Mouse (Mus musculus) frontal cortex, postnatal 14 days (tissue): ENCODE data around the gene Sult3a1.
"Not testable (repeated sequence)": the region's sequence is repeated elsewhere in the genome, so short reads cannot be mapped to it uniquely, and the experiment has no call there.

Experiments used
- DNase-seq, 2 experiments: peaks; one replicate each; pipeline ENCODE4 v3.0.0; 2022; ENCODE audit warnings: low spot score in 2 of 2

Sult3a1 gene

GRCm38 (mm10) chr10:33857421-33857820, at the start of gene Sult3a1:
Sult3a1 (plus strand) TSS chr10:33857721.
- DNase-seq = no peak

- DNase-seq = no peak
Observed at GRCm38 (mm10) chr10:33811807-33812206, 45.7 kb upstream of the Sult3a1 start.

- DNase-seq = no peak
Observed at GRCm38 (mm10) chr10:33814266-33814665, 43.3 kb upstream of the Sult3a1 start.

- no peak for DNase-seq
Observed at GRCm38 (mm10) chr10:33816923-33817322, 40.6 kb upstream of the Sult3a1 start.

GRCm38 (mm10) chr10:33820892-33821291, 36.6 kb upstream of the Sult3a1 start:
- no peak for DNase-seq

- no peak for DNase-seq
Observed at GRCm38 (mm10) chr10:33865994-33866393, 8.5 kb downstream of the Sult3a1 start.

- DNase-seq = no peak
Observed at GRCm38 (mm10) chr10:33870441-33870840, 12.9 kb downstream of the Sult3a1 start.

GRCm38 (mm10) chr10:33872672-33873398, 15.3 kb downstream of the Sult3a1 start:
- DNase-seq = no peak

- DNase-seq = not testable (repeated sequence)
Observed at GRCm38 (mm10) chr10:33882411-33882810, 24.9 kb downstream of the Sult3a1 start.

- not testable (repeated sequence) for DNase-seq
Observed at GRCm38 (mm10) chr10:33901520-33901919, 44.0 kb downstream of the Sult3a1 start.

- DNase-seq = peak; percentile 32 to 50
Observed at GRCm38 (mm10) chr10:33904530-33905481, 47.3 kb downstream of the Sult3a1 start, which contains the start of gene Rsph4a. Rsph4a (plus strand) TSS chr10:33905111.

- no peak for DNase-seq
Observed at GRCm38 (mm10) chr10:33905489-33905888, 48.0 kb downstream of the Sult3a1 start.
